Mouse (Mus musculus) stomach, postnatal 0 days (tissue): ENCODE measurements around the gene Tprkb. TPM values are rescaled to one million over a fixed set of nuclear protein-coding genes. Genes with fewer than 3 reads are reported as not detected.
"Not testable (repeated sequence)": the region's sequence is repeated elsewhere in the genome, so short reads cannot be mapped to it uniquely, and the experiment has no call there.

Experiments
- ATAC-seq: fragments of 200-750 bp; cut with Nextera tagmentation; 2 replicates; pipeline ENCODE4 v1.8.0; 2017; ENCODE audit not compliant: low FRiP score, low TSS enrichment
- DNase-seq: peaks from one replicate; pipeline ENCODE4 v3.0.0-alpha.2; 2016; ENCODE audit warnings: low spot score
- H3K27ac ChIP-seq: fragments of 300-500 bp; sonication (generic); replicated peaks from 2 replicates; pipeline ENCODE4 v1.5.1; 2014; ENCODE audit warnings: mild to moderate bottlenecking, control low read depth
- H3K27me3 ChIP-seq: fragments of 300-500 bp; sonication (generic); 2 replicates; pipeline ENCODE4 v1.6.1; 2014; ENCODE audit warnings: low read length; ENCODE audit not compliant: control insufficient read depth, insufficient read depth
- H3K36me3 ChIP-seq: fragments of 300-500 bp; sonication (generic); 2 replicates; pipeline ENCODE4 v1.6.1; 2014; ENCODE audit warnings: low read length, mixed read lengths; ENCODE audit not compliant: control insufficient read depth, insufficient read depth
- H3K4me1 ChIP-seq: fragments of 300-500 bp; sonication (generic); replicated peaks from 2 replicates; pipeline ENCODE4 v1.6.1; 2014; ENCODE audit warnings: antibody characterized with exemption; ENCODE audit not compliant: control insufficient read depth, insufficient read depth
- H3K4me2 ChIP-seq: fragments of 300-500 bp; sonication (generic); replicated peaks from 2 replicates; pipeline ENCODE4 v1.6.1; 2014; ENCODE audit warnings: low read depth, mild to moderate bottlenecking, control low read depth, moderate library complexity
- H3K4me3 ChIP-seq: fragments of 300-500 bp; sonication (generic); 2 replicates; pipeline ENCODE4 v1.5.1; 2014; ENCODE audit warnings: low read depth, low read length, control low read depth
- H3K9ac ChIP-seq: fragments of 300-500 bp; sonication (generic); 2 replicates; pipeline ENCODE4 v1.6.1; 2014; ENCODE audit warnings: mild to moderate bottlenecking, low read length, control low read depth, mixed read lengths
- H3K9me3 ChIP-seq: fragments of 300-500 bp; sonication (generic); 2 replicates; pipeline ENCODE4 v1.6.1; 2016; ENCODE audit warnings: low read length; ENCODE audit not compliant: control insufficient read depth
- CTCF ChIP-seq: IDR thresholded peaks from 2 replicates; pipeline ENCODE4 v1.5.1; 2016; ENCODE audit warnings: antibody characterized with exemption, low read depth, mild to moderate bottlenecking, moderate library complexity
- EP300 ChIP-seq: optimal IDR thresholded peaks from 2 replicates; pipeline ENCODE3; 2016; ENCODE audit warnings: antibody characterized with exemption
- WGBS: fragments of 180-500 bp; shearing (Covaris S2); extraction: QIAGEN DNeasy Blood & Tissue Kit; methylation state at CpG from one replicate; pipeline ENCODE4 v1.1.7; 2014; 5-methylcytosine and 5-hydroxymethylcytosine counted together
- polyA plus RNA-seq: library from polyadenylated mRNA; unstranded; fragments of >200 nt; fragmentation: Nextera tagmentation; extraction: Ambion mirVana; gene quantifications from 2 replicates; pipeline ENCODE4 v1.2.1, GENCODE M21; 2015

Tprkb gene
- polyA plus RNA-seq, 1 experiment from 2014 or later: 28.8 TPM

DNA sequence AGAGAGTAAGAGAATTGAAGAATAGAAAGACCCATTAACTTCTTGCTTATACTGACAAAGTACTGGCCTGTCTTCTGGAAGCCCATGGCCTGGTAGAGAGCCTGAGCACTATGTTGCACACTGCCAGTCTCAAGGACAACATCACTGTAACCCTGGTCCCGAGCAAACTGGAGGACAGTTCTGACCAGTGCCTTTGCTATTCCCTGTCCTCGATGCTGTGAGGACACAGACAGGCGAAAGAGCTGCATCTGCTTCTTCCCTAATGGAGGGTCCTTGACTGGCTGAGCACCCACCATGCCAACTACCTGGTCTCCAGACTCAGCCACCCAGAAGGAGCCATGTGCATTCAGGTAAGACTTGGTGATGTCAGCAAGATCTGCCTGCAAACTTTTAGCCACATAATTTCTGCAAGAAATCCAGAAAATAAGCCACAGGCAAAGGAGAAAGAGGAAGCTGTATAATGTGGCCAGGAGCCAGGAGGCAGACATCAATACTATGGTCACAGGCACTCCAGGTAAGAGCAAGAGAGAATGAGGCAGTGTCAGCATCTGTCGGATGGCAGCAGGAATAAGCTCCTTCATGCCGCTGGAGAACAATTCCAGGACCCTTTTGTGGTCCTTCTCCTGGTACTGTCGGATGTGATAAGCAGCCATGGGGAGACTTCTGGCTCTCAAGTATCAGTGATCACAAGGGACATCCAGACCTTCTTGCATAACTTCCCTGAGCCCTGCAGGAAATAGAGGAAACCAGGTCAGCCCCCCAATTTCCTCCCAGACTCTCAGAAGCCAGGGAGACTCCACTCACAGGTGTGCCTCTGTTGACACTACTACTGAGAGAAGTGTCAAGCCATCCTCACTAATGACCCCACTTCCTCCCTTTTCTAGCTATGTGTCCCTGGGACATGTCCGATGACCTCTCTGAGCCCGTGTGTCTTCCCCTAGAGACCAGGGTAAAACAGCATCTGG, 43.7 kb upstream of the Tprkb start:
- TF ChIP-seq EP300 (no peak), CTCF (no peak)

GRCm38 (mm10) chr6:85869006-85869405, 42.7 kb upstream of the Tprkb start, which contains the start of gene Nat8f2:
Gene Nat8f2, minus strand, starts transcription at chr6:85869158.
- not testable (repeated sequence) for H3K4me1 ChIP-seq, H3K4me3 ChIP-seq, ATAC-seq, H3K9me3 ChIP-seq, H3K27ac ChIP-seq, H3K4me2 ChIP-seq, H3K9ac ChIP-seq, H3K36me3 ChIP-seq, DNase-seq, H3K27me3 ChIP-seq
- 60% methylated on average over 5 of the region's 5 CpGs for WGBS

More for the DNA sequence above, 43.7 kb upstream of the Tprkb start:
- Histone ChIP-seq H3K36me3 (no peaks in the 10 kb centered on the region), H3K27me3 (no peaks in the 10 kb centered on the region), H3K4me3 (no peak overlapping the region), H3K9me3 (no peaks in the 10 kb centered on the region), H3K9ac (no peak overlapping the region), H3K4me2 (no peak overlapping the region), H3K4me1 (no peaks in the 10 kb centered on the region), H3K27ac (no peak overlapping the region)
- WGBS: 80% methylated on average over 8 of the region's 8 CpGs
- no peak for DNase-seq
- no peak for ATAC-seq

- not testable (repeated sequence) for H3K9ac ChIP-seq
These were observed 28.4 kb upstream of the Tprkb start for GRCm38 (mm10) chr6:85883246-85883645.

GRCm38 (mm10) chr6:85884311-85884710, 27.4 kb upstream of the Tprkb start:
- TF ChIP-seq EP300 (no peak), CTCF (no peak)
- H3K27ac ChIP-seq: no peak overlapping the region
- H3K36me3 ChIP-seq: no peaks in the 10 kb centered on the region
- 78% methylated on average over 1 of the region's 1 CpGs for WGBS
- H3K27me3 ChIP-seq: no peaks in the 10 kb centered on the region
- DNase-seq (no peak), ATAC-seq (no peak)
- H3K4me2 ChIP-seq: no peak overlapping the region
- H3K4me3 ChIP-seq: no peak overlapping the region
- no peak overlapping the region for H3K9ac ChIP-seq
- H3K9me3 ChIP-seq: no peaks in the 10 kb centered on the region
- no peaks in the 10 kb centered on the region for H3K4me1 ChIP-seq

More at GRCm38 (mm10) chr6:85883246-85883645, 28.4 kb upstream of the Tprkb start:
- H3K4me3 ChIP-seq, H3K36me3 ChIP-seq, H3K4me2 ChIP-seq, H3K9me3 ChIP-seq, ATAC-seq, DNase-seq, H3K27ac ChIP-seq, H3K4me1 ChIP-seq, H3K27me3 ChIP-seq: not testable (repeated sequence)
- 92% methylated on average over 9 of the region's 9 CpGs for WGBS

GRCm38 (mm10) chr6:85888961-85889360, 22.7 kb upstream of the Tprkb start:
- DNase-seq: no peak
- Histone ChIP-seq H3K9me3 (no peaks in the 10 kb centered on the region), H3K4me3 (no peak overlapping the region), H3K27ac (no peak overlapping the region), H3K4me1 (no peaks in the 10 kb centered on the region), H3K27me3 (no peaks in the 10 kb centered on the region), H3K4me2 (no peak overlapping the region), H3K9ac (no peak overlapping the region), H3K36me3 (no peaks in the 10 kb centered on the region)
- no peak for TF ChIP-seq CTCF
- no peak for TF ChIP-seq EP300
- ATAC-seq: no peak
- WGBS: 89% methylated on average over 2 of the region's 2 CpGs

- not testable (repeated sequence) for H3K9ac ChIP-seq, H3K27me3 ChIP-seq, DNase-seq, H3K9me3 ChIP-seq, H3K4me3 ChIP-seq, H3K36me3 ChIP-seq, H3K27ac ChIP-seq, H3K4me1 ChIP-seq, H3K4me2 ChIP-seq
- ATAC-seq: 0 out of 2 replicates have a peak, but pooled peaks have one; percentile 51
- 76% methylated on average over 25 of the region's 25 CpGs for WGBS
- TF ChIP-seq CTCF: peak; percentile 69
These were observed 16.5 kb upstream of the Tprkb start for GRCm38 (mm10) chr6:85895061-85895648.

DNA sequence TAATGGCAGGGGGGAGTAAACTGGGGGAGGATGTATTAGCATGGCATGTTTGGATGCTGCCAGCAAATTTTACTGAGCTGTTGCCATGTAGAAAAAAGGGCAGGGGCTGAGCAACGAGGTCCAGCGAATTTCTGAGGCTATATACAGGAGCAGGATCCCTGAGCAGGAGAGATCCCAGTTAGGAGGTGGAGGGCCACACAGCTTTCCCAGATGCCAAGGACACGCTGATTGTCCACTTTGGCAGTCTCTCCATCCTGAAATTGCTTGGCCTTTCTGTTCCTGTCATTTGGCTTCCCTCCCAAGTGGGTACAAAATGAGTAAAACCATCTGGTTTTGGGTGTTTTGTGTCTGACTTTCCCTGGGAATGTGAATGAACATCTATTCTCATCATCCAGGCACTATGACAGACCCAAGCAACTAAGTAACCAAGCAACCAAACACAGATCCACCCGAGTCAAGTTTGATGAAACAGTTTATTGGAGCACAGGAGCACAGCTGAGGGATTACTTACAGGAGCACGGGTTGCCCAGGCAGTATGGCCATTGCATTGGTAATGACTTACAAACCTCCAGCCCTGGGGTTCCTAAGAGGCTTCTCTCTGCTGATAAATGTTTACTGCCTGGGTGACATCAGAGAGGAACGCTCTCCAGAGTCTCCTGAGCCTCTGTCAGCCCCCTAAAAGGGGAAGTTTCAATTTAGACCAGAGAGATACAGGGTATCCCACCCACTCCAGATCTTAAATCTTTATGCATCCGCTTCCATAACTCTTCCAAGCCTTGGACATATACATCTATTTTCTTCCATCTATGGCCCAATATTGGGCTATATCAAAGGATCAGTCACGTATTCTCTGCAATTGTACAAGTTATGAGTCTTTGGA, 12.8 kb upstream of the Tprkb start:
- H3K36me3 ChIP-seq, H3K9ac ChIP-seq, H3K4me1 ChIP-seq, H3K27me3 ChIP-seq, DNase-seq, H3K4me3 ChIP-seq, H3K9me3 ChIP-seq, ATAC-seq, H3K4me2 ChIP-seq, H3K27ac ChIP-seq: not testable (repeated sequence)
- 71% methylated on average over 6 of the region's 8 CpGs for WGBS
